Comparison of ENCODE assay signal across 10 mouse cellular contexts in the genomic region with DNA sequence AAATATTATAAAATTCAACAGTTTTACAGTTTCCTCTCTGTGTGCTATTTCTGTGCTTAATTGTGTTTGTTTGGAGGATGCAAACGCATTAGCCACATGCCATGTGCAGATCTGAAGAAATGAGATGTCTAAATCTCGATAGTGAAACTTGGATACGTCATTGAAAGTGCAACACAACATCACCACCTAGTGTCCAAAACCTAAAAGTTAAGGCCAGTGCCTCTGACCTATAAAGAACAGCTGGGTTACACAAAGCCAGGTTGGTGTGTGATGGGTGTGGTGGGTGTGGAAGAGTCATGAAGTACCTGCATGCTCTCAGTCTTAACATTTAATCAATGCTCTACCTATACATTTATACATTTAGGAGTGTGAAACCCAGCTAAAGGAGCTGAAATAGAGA.
DNase-seq lines count a peak whose midpoint lies in the region; ATAC-seq and TF ChIP-seq lines count a peak whose summit lies in the region.
"Had no signal": no experiment of that assay in that cellular context is flagged by ENCODE, and none has a peak within 500 bp of the region (broad histone marks: within the 10 kb centered on the region; RNA-seq: fewer than 3 reads in every experiment).

No protein-coding gene starts in this region.

- ATAC-seq in liver, embryonic 14.5 days (ENCODE audit: insufficient read depth): no peak
- ATAC-seq in liver, embryonic 11.5 days (replicated peaks; ENCODE audit: low FRiP score): no peak
- no peak for ATAC-seq in embryonic facial prominence, embryonic 14.5 days (ENCODE audit: low read depth)
- no peak for ATAC-seq in megakaryocyte, adult 5-6 weeks (ENCODE audit: poor library complexity, severe bottlenecking)
- no peak for ATAC-seq in activated CD4-positive, CD25-positive, alpha-beta regulatory T cell, adult 4 months

- H3K27ac ChIP-seq in liver, embryonic 14.5 days: no peak overlapping the region
- H3K27ac ChIP-seq in liver, embryonic 11.5 days (ENCODE audit: low read depth, low read length): no peak overlapping the region
- H3K27ac ChIP-seq in embryonic facial prominence, embryonic 14.5 days (replicated peaks; ENCODE audit: low read depth, low read length): no peak overlapping the region
- H3K27ac ChIP-seq: hindbrain, embryonic 15.5 days; neural tube, embryonic 13.5 days had no signal

- H3K9ac ChIP-seq in liver, embryonic 14.5 days (replicated peaks): no peak overlapping the region
- no peak overlapping the region for H3K9ac ChIP-seq in liver, embryonic 11.5 days (ENCODE audit: low read depth, low read length)
- no peak overlapping the region for H3K9ac ChIP-seq in embryonic facial prominence, embryonic 14.5 days (ENCODE audit: low read depth, low read length)
- H3K9ac ChIP-seq: hindbrain, embryonic 15.5 days; neural tube, embryonic 13.5 days had no signal

- H3K27me3 ChIP-seq in liver, embryonic 14.5 days (ENCODE audit: control insufficient read depth, insufficient read depth, low read length): no peaks in the 10 kb centered on the region
- no peaks in the 10 kb centered on the region for H3K27me3 ChIP-seq in liver, embryonic 11.5 days (replicated peaks; ENCODE audit: control insufficient read depth, insufficient read depth, low read length)
- H3K27me3 ChIP-seq in embryonic facial prominence, embryonic 14.5 days (replicated peaks; ENCODE audit: control insufficient read depth, insufficient read depth, low read length): no peaks in the 10 kb centered on the region

- H3K36me3 ChIP-seq in liver, embryonic 14.5 days (replicated peaks; ENCODE audit: control insufficient read depth, insufficient read depth, low read depth): no peaks in the 10 kb centered on the region
- no peaks in the 10 kb centered on the region for H3K36me3 ChIP-seq in liver, embryonic 11.5 days (ENCODE audit: control insufficient read depth, insufficient read depth, low read length)
- H3K36me3 ChIP-seq in embryonic facial prominence, embryonic 14.5 days (ENCODE audit: control insufficient read depth, insufficient read depth, low read length): no peaks in the 10 kb centered on the region
- H3K36me3 ChIP-seq: hindbrain, embryonic 15.5 days; neural tube, embryonic 13.5 days had no signal

- H3K4me3 ChIP-seq in liver, embryonic 14.5 days (ENCODE audit: insufficient read depth in 1 of 2, low read depth in 2 of 2, low read length in 2 of 2): no peak overlapping the region
- H3K4me3 ChIP-seq in liver, embryonic 11.5 days (ENCODE audit: low read depth, low read length): no peak overlapping the region
- H3K4me3 ChIP-seq in embryonic facial prominence, embryonic 14.5 days (ENCODE audit: low read depth, low read length): no peak overlapping the region
- H3K4me3 ChIP-seq: hindbrain, embryonic 15.5 days; neural tube, embryonic 13.5 days had no signal

- no peak overlapping the region for H3K4me2 ChIP-seq in liver, embryonic 14.5 days (ENCODE audit: low read depth)
- H3K4me2 ChIP-seq in liver, embryonic 11.5 days: no peak overlapping the region
- H3K4me2 ChIP-seq in embryonic facial prominence, embryonic 14.5 days (ENCODE audit: low read depth, low read length): no peak overlapping the region
- H3K4me2 ChIP-seq: hindbrain, embryonic 15.5 days; neural tube, embryonic 13.5 days had no signal

- TF ChIP-seq CTCF in liver, embryonic 14.5 days (IDR thresholded peaks at IDR 0.05; ENCODE audit: low read depth): peak; percentile 34; the same call in 1 of the 2 replicates

- DNase-seq in cerebellum, adult 9-10 months: peak; percentile 21
- no peak for DNase-seq in cerebellum, adult 8-10 months
- DNase-seq in liver, embryonic 14.5 days (ENCODE audit: low read depth in 3 of 3, low spot score in 3 of 3): no peak
- no peak for DNase-seq in liver, embryonic 11.5 days (ENCODE audit: low spot score)
- DNase-seq in embryonic facial prominence, embryonic 14.5 days (ENCODE audit: low spot score): peak; percentile 54
- DNase-seq in kidney, postnatal 25 days: peak; percentile 15 to 23

- WGBS in liver, embryonic 14.5 days (ENCODE audit: insufficient replicate concordance): 12% methylated on average over 3 of the region's 3 CpGs
- WGBS in liver, embryonic 11.5 days: 17% methylated on average over 3 of the region's 3 CpGs
- whole genome bisulfite sequencing in embryonic facial prominence, embryonic 14.5 days: 19% methylated on average over 3 of the region's 3 CpGs

- TF ChIP-seq EP300 in liver, embryonic 14.5 days (IDR thresholded peaks at IDR 0.05; ENCODE audit: low read depth): no peak

- H3K9me3 ChIP-seq in liver, embryonic 14.5 days (ENCODE audit: control insufficient read depth, low read length): no peaks in the 10 kb centered on the region
- H3K9me3 ChIP-seq in liver, embryonic 11.5 days (ENCODE audit: control insufficient read depth, low read length): no peaks in the 10 kb centered on the region
- H3K9me3 ChIP-seq in embryonic facial prominence, embryonic 14.5 days (ENCODE audit: control insufficient read depth, low read length): no peaks in the 10 kb centered on the region
- H3K9me3 ChIP-seq: hindbrain, embryonic 15.5 days; neural tube, embryonic 13.5 days had no signal

- H3K4me1 ChIP-seq in liver, embryonic 14.5 days (replicated peaks; ENCODE audit: control insufficient read depth in 2 of 2, insufficient read depth in 2 of 2, low read length in 1 of 2): no peaks in the 10 kb centered on the region
- no peaks in the 10 kb centered on the region for H3K4me1 ChIP-seq in liver, embryonic 11.5 days (replicated peaks; ENCODE audit: control insufficient read depth, insufficient read depth, low read length)
- no peaks in the 10 kb centered on the region for H3K4me1 ChIP-seq in embryonic facial prominence, embryonic 14.5 days (ENCODE audit: control insufficient read depth, insufficient read depth, low read length)
- H3K4me1 ChIP-seq: hindbrain, embryonic 15.5 days had no signal

Comparison
In these comparisons a context has a peak if more than half of its experiments do, and no peak if none do; other contexts are left out.
1. DNase-seq: peak in cerebellum, adult 9-10 months (single experiment), embryonic facial prominence, embryonic 14.5 days (single experiment) and kidney, postnatal 25 days (2 of 2); none in cerebellum, adult 8-10 months (single experiment), liver, embryonic 14.5 days (0 of 3) and liver, embryonic 11.5 days (single experiment).